Mouse (Mus musculus) lung, postnatal 10 days (tissue): ENCODE results near the gene Lcmt1.

Experiments
- DNase-seq: peaks from one replicate; pipeline ENCODE4 v3.0.0; 2021

Lcmt1 gene

DNA sequence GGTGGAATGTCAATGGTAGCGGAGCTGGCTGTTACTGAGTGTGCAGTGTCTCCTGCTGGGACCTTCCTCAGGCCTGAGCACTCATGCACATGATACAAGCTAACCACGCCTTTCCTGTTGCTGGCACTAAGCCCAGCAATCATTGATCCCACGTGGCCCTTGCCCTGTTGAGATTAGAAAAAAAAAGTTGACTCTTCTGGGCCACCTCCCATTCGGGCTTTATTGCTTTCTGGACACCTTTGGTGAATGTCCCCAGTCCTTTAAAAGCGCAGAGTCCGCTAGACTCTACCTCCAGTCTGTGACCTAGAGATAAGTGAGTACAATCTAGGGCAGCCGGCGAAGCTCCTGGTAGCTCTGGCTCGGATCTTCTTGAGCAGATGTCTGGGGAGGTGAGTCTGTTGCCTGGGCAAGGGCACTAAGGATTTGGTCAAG, 92.5 kb downstream of the Lcmt1 start, which contains the start of gene Aqp8:
Gene Aqp8, plus strand, starts transcription at position 222 of the 432 bp plus-strand sequence.
- DNase-seq, result peak; percentile 65

DNA sequence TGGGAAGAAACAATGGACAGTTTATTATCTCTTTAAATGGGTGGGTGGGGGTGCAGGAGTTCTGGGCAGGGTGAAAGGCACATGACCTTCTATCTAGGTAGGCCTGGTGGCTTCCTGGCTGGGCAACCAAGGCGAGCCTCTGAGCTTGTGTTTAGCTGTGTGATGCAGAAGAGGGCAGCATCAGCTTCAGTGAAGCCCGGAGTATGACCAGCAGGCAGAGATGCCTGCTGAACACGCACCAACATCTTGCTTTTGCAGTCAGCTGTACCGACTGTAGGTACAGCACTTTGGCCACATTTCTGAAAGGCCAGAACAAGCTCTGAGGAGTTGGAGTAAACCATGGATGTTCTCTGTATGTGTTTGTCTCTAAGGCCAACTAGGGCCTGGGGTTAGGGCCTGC, 94.0 kb downstream of the Lcmt1 start:
- DNase-seq, result no peak

DNA sequence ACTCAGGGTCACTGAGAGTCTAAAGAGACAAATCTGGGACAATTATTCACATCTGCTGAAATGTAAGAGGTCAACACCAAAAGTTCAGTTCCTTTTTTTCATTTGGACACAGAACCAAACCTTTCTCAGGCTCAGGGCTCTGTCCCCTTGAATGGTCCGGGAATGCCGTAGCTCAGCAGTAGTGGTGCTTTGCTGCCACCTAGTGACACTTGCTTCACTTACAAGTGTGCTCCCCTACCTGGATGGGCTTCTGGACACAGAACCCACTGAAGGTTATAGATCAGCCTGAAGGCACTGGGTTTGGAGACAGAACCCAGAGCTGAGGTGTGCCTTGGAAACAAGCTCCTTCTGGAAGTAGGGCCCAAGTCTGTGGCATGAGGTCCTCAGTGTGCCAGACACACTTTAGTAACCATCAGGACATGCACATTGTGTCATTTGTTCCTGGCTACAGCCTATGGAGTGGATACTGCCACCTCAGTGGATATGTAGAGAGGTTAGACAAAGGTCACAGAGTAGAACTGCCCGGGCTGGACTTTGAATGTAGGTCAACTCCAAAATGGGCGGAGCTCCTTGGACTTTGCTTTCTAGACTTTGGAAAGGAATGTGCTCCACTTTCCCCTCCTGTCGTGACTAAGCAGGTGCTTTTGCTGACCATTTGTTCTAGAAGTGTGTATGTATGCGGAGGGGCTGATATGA, 96.3 kb downstream of the Lcmt1 start:
- DNase-seq, result peak; percentile 81

GRCm38 (mm10) chr7:123467961-123468360, 98.4 kb downstream of the Lcmt1 start:
- no peak for DNase-seq
